Mouse (Mus musculus) myocyte (in vitro differentiated cells): ENCODE data around the gene Grin2a.

Source experiments
- MAX ChIP-seq: IDR thresholded peaks from one replicate; pipeline ENCODE4 v1.6.1; 2011; ENCODE audit warnings: low read depth, mild to moderate bottlenecking, control low read depth
- POLR2A ChIP-seq: IDR thresholded peaks from one replicate; pipeline ENCODE4 v1.6.1; 2011; ENCODE audit warnings: low read depth, mild to moderate bottlenecking, control low read depth, moderate library complexity; ENCODE audit not compliant: insufficient read length
- POLR2AphosphoS2 ChIP-seq: IDR thresholded peaks from one replicate; pipeline ENCODE4 v1.6.1; 2011; ENCODE audit warnings: low read depth, control low read depth; ENCODE audit not compliant: insufficient read length
- SRF ChIP-seq: IDR thresholded peaks from one replicate; pipeline ENCODE4 v1.6.1; 2011; ENCODE audit warnings: low read depth; ENCODE audit not compliant: control insufficient read depth, insufficient read length
- USF1 ChIP-seq: IDR thresholded peaks from one replicate; pipeline ENCODE4 v1.6.1; 2011; ENCODE audit warnings: low read depth, mild to moderate bottlenecking, control low read depth, moderate library complexity

- no peak for TF ChIP-seq SRF
- TF ChIP-seq MAX: no peak
- TF ChIP-seq USF1: no peak
- no peak for TF ChIP-seq POLR2AphosphoS2
- TF ChIP-seq POLR2A: no peak
Observed at GRCm38 (mm10) chr16:9964469-9964868, 30.9 kb downstream of the Grin2a start.
